Mouse (Mus musculus): ENCODE results near the gene Rab11fip5. TPM values are rescaled to one million over a fixed set of nuclear protein-coding genes. Genes with fewer than 3 reads are reported as not detected.

Gene Rab11fip5
- polyA plus RNA-seq, 1 experiment from 2014 or later, result 17.5 TPM

- WGBS (ENCODE audit: insufficient replicate concordance), result 26% methylated on average over 5 of the region's 5 CpGs
- Histone ChIP-seq H3K9ac (ENCODE audit: low read depth, low read length) (no peak overlapping the region), H3K36me3 (ENCODE audit: control insufficient read depth, insufficient read depth, low read length) (no peaks in the 10 kb centered on the region), H3K4me3 (ENCODE audit: low read depth, low read length) (no peak overlapping the region), H3K4me2 (no peak overlapping the region), H3K9me3 (replicated peaks; ENCODE audit: control insufficient read depth, low read length) (0 out of 2 replicates have a peak, but pooled peaks cover 4% of the 10 kb centered on the region), H3K4me1 (ENCODE audit: control insufficient read depth, insufficient read depth, low read length) (no peaks in the 10 kb centered on the region), H3K27ac (ENCODE audit: low read depth, low read length) (no peak overlapping the region), H3K27me3 (ENCODE audit: control insufficient read depth, insufficient read depth, low read length) (no peaks in the 10 kb centered on the region)
- no peak for ATAC-seq (replicated peaks; ENCODE audit: insufficient number of reproducible peaks, low FRiP score, low TSS enrichment)
Measured at GRCm38 (mm10) chr6:85399715-85400114, 25.3 kb upstream of the Rab11fip5 start.

GRCm38 (mm10) chr6:85397165-85397564, 22.7 kb upstream of the Rab11fip5 start:
- Histone ChIP-seq H3K27me3 (ENCODE audit: control insufficient read depth, insufficient read depth, low read length) (no peaks in the 10 kb centered on the region), H3K27ac (ENCODE audit: low read depth, low read length) (no peak overlapping the region), H3K9ac (ENCODE audit: low read depth, low read length) (no peak overlapping the region), H3K4me3 (ENCODE audit: low read depth, low read length) (no peak overlapping the region), H3K9me3 (replicated peaks; ENCODE audit: control insufficient read depth, low read length) (0 out of 2 replicates have a peak, but pooled peaks cover 4% of the 10 kb centered on the region), H3K4me1 (ENCODE audit: control insufficient read depth, insufficient read depth, low read length) (no peaks in the 10 kb centered on the region), H3K36me3 (ENCODE audit: control insufficient read depth, insufficient read depth, low read length) (no peaks in the 10 kb centered on the region), H3K4me2 (no peak overlapping the region)
- whole genome bisulfite sequencing (ENCODE audit: insufficient replicate concordance), result 31% methylated on average over 1 of the region's 1 CpGs
- ATAC-seq (replicated peaks; ENCODE audit: insufficient number of reproducible peaks, low FRiP score, low TSS enrichment), result no peak

- H3K9ac ChIP-seq (ENCODE audit: low read depth, low read length), result no peak overlapping the region
- no peaks in the 10 kb centered on the region for H3K27me3 ChIP-seq (ENCODE audit: control insufficient read depth, insufficient read depth, low read length)
- 78% methylated on average over 2 of the region's 2 CpGs for WGBS (ENCODE audit: insufficient replicate concordance)
- no peaks in the 10 kb centered on the region for H3K4me1 ChIP-seq (ENCODE audit: control insufficient read depth, insufficient read depth, low read length)
- H3K4me3 ChIP-seq (ENCODE audit: low read depth, low read length), result no peak overlapping the region
- no peak overlapping the region for H3K4me2 ChIP-seq
- no peaks in the 10 kb centered on the region for H3K36me3 ChIP-seq (ENCODE audit: control insufficient read depth, insufficient read depth, low read length)
- ATAC-seq (replicated peaks; ENCODE audit: insufficient number of reproducible peaks, low FRiP score, low TSS enrichment), result no peak
- 0 out of 2 replicates have a peak, but pooled peaks cover 4% of the 10 kb centered on the region for H3K9me3 ChIP-seq (replicated peaks; ENCODE audit: control insufficient read depth, low read length)
- no peak overlapping the region for H3K27ac ChIP-seq (ENCODE audit: low read depth, low read length)
Measured at GRCm38 (mm10) chr6:85395360-85395759, 20.9 kb upstream of the Rab11fip5 start.

GRCm38 (mm10) chr6:85391803-85392202, 17.4 kb upstream of the Rab11fip5 start:
- no peak overlapping the region for H3K9ac ChIP-seq (ENCODE audit: low read depth, low read length)
- H3K4me2 ChIP-seq, result no peak overlapping the region
- ATAC-seq (replicated peaks; ENCODE audit: insufficient number of reproducible peaks, low FRiP score, low TSS enrichment), result no peak
- H3K27me3 ChIP-seq (ENCODE audit: control insufficient read depth, insufficient read depth, low read length), result 0 out of 2 replicates have a peak, but pooled peaks cover 2% of the 10 kb centered on the region
- H3K27ac ChIP-seq (ENCODE audit: low read depth, low read length), result no peak overlapping the region
- 0 out of 2 replicates have a peak, but pooled peaks cover 4% of the 10 kb centered on the region for H3K9me3 ChIP-seq (replicated peaks; ENCODE audit: control insufficient read depth, low read length)
- no peaks in the 10 kb centered on the region for H3K36me3 ChIP-seq (ENCODE audit: control insufficient read depth, insufficient read depth, low read length)
- no peaks in the 10 kb centered on the region for H3K4me1 ChIP-seq (ENCODE audit: control insufficient read depth, insufficient read depth, low read length)
- 31% methylated on average over 6 of the region's 7 CpGs for WGBS (ENCODE audit: insufficient replicate concordance)
- H3K4me3 ChIP-seq (ENCODE audit: low read depth, low read length), result no peak overlapping the region

GRCm38 (mm10) chr6:85388608-85389007, 14.2 kb upstream of the Rab11fip5 start:
- no peak overlapping the region for H3K27ac ChIP-seq (ENCODE audit: low read depth, low read length)
- no peaks in the 10 kb centered on the region for H3K9me3 ChIP-seq (replicated peaks; ENCODE audit: control insufficient read depth, low read length)
- 58% methylated on average over 5 of the region's 5 CpGs for WGBS (ENCODE audit: insufficient replicate concordance)
- no peak overlapping the region for H3K4me3 ChIP-seq (ENCODE audit: low read depth, low read length)
- no peaks in the 10 kb centered on the region for H3K36me3 ChIP-seq (ENCODE audit: control insufficient read depth, insufficient read depth, low read length)
- no peaks in the 10 kb centered on the region for H3K4me1 ChIP-seq (ENCODE audit: control insufficient read depth, insufficient read depth, low read length)
- no peak overlapping the region for H3K9ac ChIP-seq (ENCODE audit: low read depth, low read length)
- no peak for ATAC-seq (replicated peaks; ENCODE audit: insufficient number of reproducible peaks, low FRiP score, low TSS enrichment)
- H3K4me2 ChIP-seq, result no peak overlapping the region
- H3K27me3 ChIP-seq (ENCODE audit: control insufficient read depth, insufficient read depth, low read length), result peaks cover 13% of the 10 kb centered on the region; the same call in 1 of the 2 replicates

GRCm38 (mm10) chr6:85382791-85383190, 8.4 kb upstream of the Rab11fip5 start:
- 73% methylated on average over 2 of the region's 2 CpGs for WGBS (ENCODE audit: insufficient replicate concordance)
- H3K27me3 ChIP-seq (ENCODE audit: control insufficient read depth, insufficient read depth, low read length), result peaks cover 11% of the 10 kb centered on the region; the same call in 1 of the 2 replicates
- H3K4me2 ChIP-seq, result no peak overlapping the region
- peaks cover 7% of the 10 kb centered on the region for H3K4me1 ChIP-seq (ENCODE audit: control insufficient read depth, insufficient read depth, low read length)
- H3K4me3 ChIP-seq (ENCODE audit: low read depth, low read length), result no peak overlapping the region
- H3K27ac ChIP-seq (ENCODE audit: low read depth, low read length), result no peak overlapping the region
- H3K9ac ChIP-seq (ENCODE audit: low read depth, low read length), result no peak overlapping the region
- no peaks in the 10 kb centered on the region for H3K36me3 ChIP-seq (ENCODE audit: control insufficient read depth, insufficient read depth, low read length)
- ATAC-seq (replicated peaks; ENCODE audit: insufficient number of reproducible peaks, low FRiP score, low TSS enrichment), result no peak
- no peaks in the 10 kb centered on the region for H3K9me3 ChIP-seq (replicated peaks; ENCODE audit: control insufficient read depth, low read length)

GRCm38 (mm10) chr6:85381648-85382020, 7.2 kb upstream of the Rab11fip5 start:
- Histone ChIP-seq H3K9me3 (replicated peaks; ENCODE audit: control insufficient read depth, low read length) (no peaks in the 10 kb centered on the region), H3K9ac (ENCODE audit: low read depth, low read length) (no peak overlapping the region), H3K4me3 (ENCODE audit: low read depth, low read length) (no peak overlapping the region), H3K4me2 (no peak overlapping the region), H3K27me3 (ENCODE audit: control insufficient read depth, insufficient read depth, low read length) (peaks cover 11% of the 10 kb centered on the region; the same call in 1 of the 2 replicates), H3K4me1 (ENCODE audit: control insufficient read depth, insufficient read depth, low read length) (peaks cover 7% of the 10 kb centered on the region), H3K27ac (ENCODE audit: low read depth, low read length) (no peak overlapping the region), H3K36me3 (ENCODE audit: control insufficient read depth, insufficient read depth, low read length) (no peaks in the 10 kb centered on the region)
- 63% methylated on average over 10 of the region's 10 CpGs for WGBS (ENCODE audit: insufficient replicate concordance)
- ATAC-seq (replicated peaks; ENCODE audit: insufficient number of reproducible peaks, low FRiP score, low TSS enrichment), result no peak

- Histone ChIP-seq H3K4me3 (ENCODE audit: low read depth, low read length) (peak overlapping the region; percentile 19), H3K27me3 (ENCODE audit: control insufficient read depth, insufficient read depth, low read length) (peaks cover 6% of the 10 kb centered on the region; the same call in 1 of the 2 replicates), H3K36me3 (ENCODE audit: control insufficient read depth, insufficient read depth, low read length) (no peaks in the 10 kb centered on the region), H3K4me1 (ENCODE audit: control insufficient read depth, insufficient read depth, low read length) (peaks cover 7% of the 10 kb centered on the region), H3K9ac (ENCODE audit: low read depth, low read length) (peak overlapping the region; percentile 56), H3K27ac (ENCODE audit: low read depth, low read length) (no peak overlapping the region), H3K9me3 (replicated peaks; ENCODE audit: control insufficient read depth, low read length) (no peaks in the 10 kb centered on the region), H3K4me2 (peak overlapping the region; percentile 61)
- ATAC-seq (replicated peaks; ENCODE audit: insufficient number of reproducible peaks, low FRiP score, low TSS enrichment), result peak; percentile 27; the same call in 1 of the 2 replicates
- WGBS (ENCODE audit: insufficient replicate concordance), result 13% methylated on average over 17 of the region's 17 CpGs
Measured at GRCm38 (mm10) chr6:85380901-85381647, 6.6 kb upstream of the Rab11fip5 start.
